Mouse (Mus musculus) small intestine, adult 2 months (tissue): ENCODE measurements around the gene Polr2h. TPM values are rescaled to one million over a fixed set of nuclear protein-coding genes. Genes with fewer than 3 reads are reported as not detected.

Experiments
- H3K27ac ChIP-seq: fragments of 200-500 bp; 2 replicates; pipeline ENCODE4 v1.5.1; 2012; ENCODE audit warnings: low read depth, low read length, control low read depth, inconsistent platforms; ENCODE audit not compliant: insufficient read depth
- H3K27me3 ChIP-seq: fragments of 200-500 bp; 2 replicates; pipeline ENCODE4 v1.6.1; 2012; ENCODE audit warnings: mild to moderate bottlenecking, moderate library complexity, low read length, inconsistent platforms; ENCODE audit not compliant: control insufficient read depth, insufficient read depth
- H3K36me3 ChIP-seq: fragments of 200-500 bp; 2 replicates; pipeline ENCODE4 v1.6.1; 2012; ENCODE audit warnings: mild to moderate bottlenecking, low read length, control low read depth, inconsistent platforms; ENCODE audit not compliant: control insufficient read depth, insufficient read depth
- H3K4me1 ChIP-seq: fragments of 200-500 bp; 2 replicates; pipeline ENCODE4 v1.6.1; 2012; ENCODE audit warnings: low read length, inconsistent platforms, mixed read lengths; ENCODE audit not compliant: control insufficient read depth, insufficient read depth, insufficient read length
- H3K4me3 ChIP-seq: fragments of 200-500 bp; 2 replicates; pipeline ENCODE4 v1.5.1; 2012; ENCODE audit warnings: low read depth, mild to moderate bottlenecking, control low read depth, inconsistent platforms, low read length, moderate library complexity
- CTCF ChIP-seq: fragments of 200-500 bp; IDR thresholded peaks from 2 replicates; pipeline ENCODE4 v1.5.1; 2012; ENCODE audit warnings: low read depth, mild to moderate bottlenecking, control low read depth, inconsistent platforms, low read length, moderate library complexity, mixed read lengths; ENCODE audit not compliant: insufficient replicate concordance, insufficient read length; ENCODE audit errors: extremely low read depth
- POLR2A ChIP-seq: fragments of 200-500 bp; IDR thresholded peaks from 2 replicates; pipeline ENCODE4 v1.6.1; 2012; ENCODE audit warnings: low read depth, mild to moderate bottlenecking, control low read depth, inconsistent platforms, low read length, moderate library complexity
- WGBS: fragments of 180-500 bp; shearing (Covaris S2); methylation state at CpG from one replicate; pipeline ENCODE4 v1.1.7; 2018; 5-methylcytosine and 5-hydroxymethylcytosine counted together
- polyA plus RNA-seq: library from polyadenylated mRNA; depleted of rRNA; stranded (reverse); fragments of >200 nt; gene quantifications from 2 replicates; pipeline ENCODE4 v1.2.3, GENCODE M21; 2012

Gene Polr2h
- polyA plus RNA-seq, 1 experiment = 10.6 TPM

DNA sequence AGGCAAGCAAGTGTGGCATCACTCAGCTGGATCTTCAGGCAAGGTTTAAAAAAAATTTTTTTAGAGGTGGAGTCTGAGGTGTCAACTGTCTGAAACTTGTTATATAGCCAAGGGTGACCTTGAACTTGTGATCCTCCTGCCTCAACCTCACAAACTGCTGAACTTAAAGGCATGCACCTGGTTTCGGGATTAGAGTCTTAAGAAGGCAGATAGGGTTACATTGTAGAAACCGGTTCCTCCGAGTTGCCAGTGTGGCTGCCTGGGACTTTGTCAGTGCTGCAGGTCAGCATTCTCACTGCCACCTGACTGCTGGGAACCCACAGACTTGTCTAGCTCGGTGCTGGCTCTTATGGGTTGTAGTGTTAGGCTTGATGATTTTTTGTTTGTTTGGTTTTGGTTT, 5.8 kb downstream of the Polr2h start:
- Histone ChIP-seq H3K4me1 (no peaks in the 10 kb centered on the region; the same call in 1 of the 2 replicates), H3K36me3 (peaks cover 16% of the 10 kb centered on the region), H3K27me3 (no peaks in the 10 kb centered on the region), H3K27ac (no peak overlapping the region), H3K4me3 (no peak overlapping the region)
- WGBS = 60% methylated on average over 4 of the region's 4 CpGs
- TF ChIP-seq POLR2A (no peak), CTCF (no peak)

DNA sequence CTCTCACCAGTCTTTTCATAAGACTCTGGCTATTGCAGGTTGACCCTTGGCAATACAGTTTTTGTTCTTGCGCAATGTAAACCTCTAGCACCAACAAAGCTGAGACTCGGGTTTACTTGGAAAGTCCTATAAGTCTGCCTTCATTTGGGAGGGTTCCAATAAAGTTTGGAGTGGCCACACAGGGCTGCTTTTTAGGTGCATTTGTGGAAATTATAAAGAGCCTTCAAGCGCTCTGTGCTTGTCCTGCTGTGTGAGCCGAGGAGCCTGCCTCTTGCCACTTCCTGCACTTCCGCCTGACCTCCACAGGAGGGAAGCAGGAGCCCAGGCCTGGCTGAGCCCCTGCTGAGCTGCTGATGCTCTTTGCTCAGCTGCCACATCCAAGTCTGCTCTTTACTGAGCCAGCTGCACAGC, 6.9 kb downstream of the Polr2h start:
- Histone ChIP-seq H3K27ac (no peak overlapping the region), H3K4me1 (no peaks in the 10 kb centered on the region), H3K4me3 (no peak overlapping the region), H3K36me3 (peaks cover 16% of the 10 kb centered on the region), H3K27me3 (no peaks in the 10 kb centered on the region)
- TF ChIP-seq POLR2A = no peak
- TF ChIP-seq CTCF = peak; percentile 82
- 30% methylated on average over 5 of the region's 5 CpGs for WGBS

DNA sequence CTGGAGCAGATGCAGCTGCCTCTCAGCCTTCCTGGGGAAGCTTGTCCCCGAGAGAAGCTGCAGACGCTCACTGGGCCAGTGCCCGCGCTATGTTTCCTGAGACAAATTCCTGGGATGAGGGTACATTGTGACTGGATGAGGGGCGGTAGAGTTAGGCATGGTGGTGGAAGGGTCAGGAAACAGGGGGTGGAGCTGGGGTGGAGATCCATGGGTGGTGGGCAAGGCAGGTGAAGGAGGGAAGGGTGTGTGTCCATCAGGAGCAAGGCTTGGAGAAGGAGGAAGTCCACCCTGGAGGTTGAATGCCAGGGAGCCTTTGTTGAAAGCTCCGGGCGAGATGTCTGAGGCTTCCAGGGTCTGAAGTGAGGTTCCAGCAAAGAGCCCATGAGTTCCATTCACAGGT, 7.9 kb downstream of the Polr2h start:
- Histone ChIP-seq H3K4me3 (no peak overlapping the region), H3K4me1 (peaks cover 2% of the 10 kb centered on the region; the same call in 1 of the 2 replicates), H3K36me3 (peaks cover 15% of the 10 kb centered on the region), H3K27me3 (no peaks in the 10 kb centered on the region), H3K27ac (no peak overlapping the region)
- WGBS = 89% methylated on average over 7 of the region's 7 CpGs
- TF ChIP-seq POLR2A = no peak
- no peak for TF ChIP-seq CTCF

DNA sequence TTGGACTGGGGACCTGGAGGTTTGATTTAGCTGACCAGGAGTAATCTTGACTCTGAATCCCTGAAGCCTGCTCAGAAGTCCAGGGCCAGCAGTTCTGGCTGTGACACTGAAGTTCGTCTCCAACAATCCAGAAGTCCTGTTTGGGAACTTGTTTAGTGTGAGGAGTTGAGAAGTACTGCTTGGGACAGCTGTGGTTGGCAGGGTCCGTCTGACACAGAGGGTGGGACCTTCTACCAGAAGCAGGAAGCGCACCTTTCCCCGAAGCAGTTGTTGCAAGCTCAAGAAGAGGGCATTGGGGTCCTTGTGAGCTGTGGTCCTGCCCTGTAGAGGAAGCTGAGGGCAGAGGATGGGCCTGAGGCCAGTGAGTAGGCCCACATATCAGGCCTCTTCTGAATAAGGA, 8.3 kb downstream of the Polr2h start:
- TF ChIP-seq POLR2A (no peak), CTCF (no peak)
- peaks cover 11% of the 10 kb centered on the region; the same call in 1 of the 2 replicates for H3K36me3 ChIP-seq
- H3K27me3 ChIP-seq = no peaks in the 10 kb centered on the region
- H3K27ac ChIP-seq = no peak overlapping the region
- peaks cover 6% of the 10 kb centered on the region; the same call in 1 of the 2 replicates for H3K4me1 ChIP-seq
- no peak overlapping the region for H3K4me3 ChIP-seq
- 85% methylated on average over 4 of the region's 4 CpGs for WGBS

DNA sequence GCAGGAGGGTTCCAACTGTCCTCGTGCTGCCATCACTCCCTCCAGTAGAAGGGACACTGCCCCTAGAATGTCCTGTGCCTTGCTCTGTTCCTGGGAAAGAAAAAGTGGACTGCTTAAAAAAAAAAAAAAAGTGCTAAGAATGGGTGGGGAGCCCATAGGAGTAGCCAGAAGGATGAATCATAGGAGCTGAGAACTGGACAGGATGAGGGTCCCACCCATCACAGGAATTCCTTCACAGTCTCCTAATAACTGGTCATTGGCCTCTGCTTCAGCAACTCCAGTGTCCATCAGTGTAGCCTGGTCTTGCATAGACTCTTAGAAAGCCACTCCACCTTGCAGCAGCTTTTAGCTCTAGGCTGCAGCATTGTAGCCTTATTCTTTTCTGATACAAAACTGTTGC, 8.9 kb downstream of the Polr2h start:
- peaks cover 11% of the 10 kb centered on the region; the same call in 1 of the 2 replicates for H3K36me3 ChIP-seq
- 85% methylated on average over 1 of the region's 1 CpGs for WGBS
- TF ChIP-seq CTCF = no peak
- TF ChIP-seq POLR2A = no peak
- no peak overlapping the region for H3K27ac ChIP-seq
- H3K4me3 ChIP-seq = no peak overlapping the region
- no peaks in the 10 kb centered on the region for H3K27me3 ChIP-seq
- peaks cover 6% of the 10 kb centered on the region; the same call in 1 of the 2 replicates for H3K4me1 ChIP-seq

DNA sequence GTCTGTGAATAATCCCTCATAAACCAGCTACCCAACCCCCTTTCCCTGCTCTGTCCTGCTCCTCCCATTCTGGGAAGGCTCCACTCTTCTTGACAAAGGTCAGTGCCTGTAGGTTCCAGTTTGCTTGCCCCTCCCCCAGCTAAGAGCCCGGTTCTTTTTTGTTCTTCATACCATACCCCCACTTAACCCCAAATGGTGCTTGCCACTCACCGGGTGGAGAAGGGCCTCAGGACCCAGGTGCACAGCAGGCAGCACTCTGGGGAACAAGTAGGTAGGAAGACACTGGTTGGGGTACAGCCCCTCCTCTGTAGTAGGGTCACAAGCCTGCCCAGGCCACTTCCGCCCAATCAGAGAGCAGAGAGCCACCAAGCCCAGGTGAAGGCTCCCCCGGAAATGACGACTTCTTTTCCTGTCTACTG, 12.8 kb downstream of the Polr2h start:
- Histone ChIP-seq H3K27ac (peak overlapping the region; percentile 49; the same call in 1 of the 2 replicates), H3K27me3 (peaks cover 20% of the 10 kb centered on the region), H3K36me3 (no peaks in the 10 kb centered on the region), H3K4me1 (peaks cover 13% of the 10 kb centered on the region), H3K4me3 (peak overlapping the region; percentile 57)
- 34% methylated on average over 5 of the region's 5 CpGs for WGBS
- TF ChIP-seq POLR2A = no peak
- TF ChIP-seq CTCF = no peak

DNA sequence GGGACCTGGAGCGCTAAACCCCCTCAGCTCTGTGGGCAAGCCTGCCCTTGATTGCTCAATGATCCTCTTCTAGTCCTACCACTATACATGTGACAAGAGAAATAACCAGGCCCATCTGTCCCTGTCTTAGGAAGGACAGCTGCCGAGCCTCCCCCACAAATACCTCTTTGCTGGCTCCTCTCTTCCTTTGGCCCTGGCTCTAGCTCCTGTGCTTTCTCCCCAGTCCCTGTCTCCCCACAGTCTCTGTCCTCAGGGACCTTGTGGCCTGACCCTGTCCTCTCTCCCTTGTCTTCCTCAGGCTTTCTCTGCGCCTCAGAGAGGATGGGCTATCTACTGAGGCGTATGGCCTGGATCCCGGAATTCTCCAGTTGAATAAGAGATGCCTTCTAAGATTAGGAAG, 14.2 kb downstream of the Polr2h start:
- Histone ChIP-seq H3K27me3 (peaks cover 20% of the 10 kb centered on the region), H3K36me3 (no peaks in the 10 kb centered on the region), H3K4me1 (peaks cover 13% of the 10 kb centered on the region), H3K27ac (no peak overlapping the region), H3K4me3 (no peak overlapping the region)
- TF ChIP-seq POLR2A (no peak), CTCF (no peak)
- whole genome bisulfite sequencing = 85% methylated on average over 5 of the region's 5 CpGs
